In the genomic region with DNA sequence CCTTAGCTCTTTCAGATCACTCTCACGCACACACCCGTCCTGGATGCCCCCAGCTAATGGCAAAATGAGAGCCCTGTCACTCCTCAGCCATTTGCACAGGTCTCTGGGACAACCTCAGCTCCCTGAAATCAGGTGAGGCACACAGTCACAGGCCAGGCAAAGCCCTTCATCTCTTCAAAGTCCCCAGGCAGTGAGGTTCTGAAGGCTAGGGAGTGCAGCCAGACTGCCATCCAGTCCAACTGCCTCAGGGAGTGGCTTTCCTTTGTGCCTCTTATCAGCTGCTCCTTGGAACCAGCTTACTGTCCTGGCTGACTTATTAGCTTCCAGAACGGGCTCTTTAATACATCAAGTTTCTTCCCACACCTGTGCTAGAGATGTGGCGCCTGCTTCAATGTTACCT, we compare ENCODE assay signal across 14 mouse cellular contexts. TPM values are rescaled to one million over a fixed set of nuclear protein-coding genes. Genes with fewer than 3 reads are reported as not detected.
DNase-seq lines count a peak whose midpoint lies in the region; ATAC-seq lines count a peak whose summit lies in the region.
"Had no signal": no experiment of that assay in that cellular context is flagged by ENCODE, and none has a peak within 500 bp of the region (broad histone marks: within the 10 kb centered on the region; RNA-seq: fewer than 3 reads in every experiment).

No protein-coding gene starts in this region.

- no peak for DNase-seq in heart, embryonic 10.5 days (ENCODE audit: low spot score)
- DNase-seq in cerebellum, postnatal 25 days, result no peak
- DNase-seq in embryo, embryonic 11 days, result no peak
- no peak for DNase-seq in spleen, postnatal 10 days (ENCODE audit: low spot score in 2 of 2)
- DNase-seq: cerebellum, adult 9-11 months; gastrocnemius, postnatal 14 days; heart, postnatal 14 days; kidney, postnatal 4 days; left cerebral cortex, postnatal 4 days; lung, postnatal 4 days had no signal

- 0 out of 2 replicates have a peak overlapping the region, but pooled peaks have one; percentile 13 for H3K9ac ChIP-seq in heart, embryonic 12.5 days
- peak overlapping the region; percentile 15; the same call in 1 of the 2 replicates for H3K9ac ChIP-seq in hindbrain, embryonic 12.5 days
- peak overlapping the region; percentile 20 for H3K9ac ChIP-seq in liver, embryonic 12.5 days
- H3K9ac ChIP-seq in neural tube, embryonic 15.5 days (replicated peaks), result no peak overlapping the region

- no peak overlapping the region for H3K4me2 ChIP-seq in heart, embryonic 12.5 days
- H3K4me2 ChIP-seq in hindbrain, embryonic 12.5 days (replicated peaks), result no peak overlapping the region
- H3K4me2 ChIP-seq in liver, embryonic 12.5 days, result no peak overlapping the region
- 0 out of 2 replicates have a peak overlapping the region, but pooled peaks have one; percentile 1 for H3K4me2 ChIP-seq in neural tube, embryonic 15.5 days

- H3K27me3 ChIP-seq in heart, embryonic 12.5 days (replicated peaks), result no peaks in the 10 kb centered on the region
- H3K27me3 ChIP-seq in heart, embryonic 10.5 days (ENCODE audit: insufficient read depth, poor library complexity, severe bottlenecking), result no peaks in the 10 kb centered on the region
- H3K27me3 ChIP-seq in hindbrain, embryonic 12.5 days, result no peaks in the 10 kb centered on the region
- no peaks in the 10 kb centered on the region for H3K27me3 ChIP-seq in liver, embryonic 12.5 days (replicated peaks)
- no peaks in the 10 kb centered on the region for H3K27me3 ChIP-seq in neural tube, embryonic 15.5 days (replicated peaks)

- H3K9me3 ChIP-seq in heart, embryonic 12.5 days (replicated peaks), result no peaks in the 10 kb centered on the region
- no peaks in the 10 kb centered on the region for H3K9me3 ChIP-seq in heart, embryonic 10.5 days
- no peaks in the 10 kb centered on the region for H3K9me3 ChIP-seq in hindbrain, embryonic 12.5 days (replicated peaks)
- no peaks in the 10 kb centered on the region for H3K9me3 ChIP-seq in liver, embryonic 12.5 days (replicated peaks)
- no peaks in the 10 kb centered on the region for H3K9me3 ChIP-seq in neural tube, embryonic 15.5 days (replicated peaks)

- peaks cover 29% of the 10 kb centered on the region for H3K4me1 ChIP-seq in heart, embryonic 12.5 days (replicated peaks)
- peaks cover 19% of the 10 kb centered on the region for H3K4me1 ChIP-seq in heart, embryonic 10.5 days
- peaks cover 52% of the 10 kb centered on the region for H3K4me1 ChIP-seq in hindbrain, embryonic 12.5 days
- H3K4me1 ChIP-seq in liver, embryonic 12.5 days, result peaks cover 68% of the 10 kb centered on the region
- H3K4me1 ChIP-seq in neural tube, embryonic 15.5 days, result peaks cover 55% of the 10 kb centered on the region

- H3K27ac ChIP-seq in heart, embryonic 12.5 days (ENCODE audit: poor library complexity, severe bottlenecking), result no peak overlapping the region
- H3K27ac ChIP-seq in heart, embryonic 10.5 days, result no peak overlapping the region
- H3K27ac ChIP-seq in hindbrain, embryonic 12.5 days, result no peak overlapping the region
- H3K27ac ChIP-seq in liver, embryonic 12.5 days, result 0 out of 2 replicates have a peak overlapping the region, but pooled peaks have one; percentile 24
- H3K27ac ChIP-seq in neural tube, embryonic 15.5 days (replicated peaks), result no peak overlapping the region

- H3K4me3 ChIP-seq in heart, embryonic 12.5 days, result no peak overlapping the region
- no peak overlapping the region for H3K4me3 ChIP-seq in heart, embryonic 10.5 days
- no peak overlapping the region for H3K4me3 ChIP-seq in hindbrain, embryonic 12.5 days
- no peak overlapping the region for H3K4me3 ChIP-seq in liver, embryonic 12.5 days
- H3K4me3 ChIP-seq in neural tube, embryonic 15.5 days (replicated peaks), result no peak overlapping the region

- peaks cover 46% of the 10 kb centered on the region for H3K36me3 ChIP-seq in heart, embryonic 12.5 days
- H3K36me3 ChIP-seq in heart, embryonic 10.5 days, result peaks cover 52% of the 10 kb centered on the region
- peaks cover 44% of the 10 kb centered on the region for H3K36me3 ChIP-seq in hindbrain, embryonic 12.5 days
- H3K36me3 ChIP-seq in liver, embryonic 12.5 days, result peaks cover 70% of the 10 kb centered on the region
- peaks cover 32% of the 10 kb centered on the region for H3K36me3 ChIP-seq in neural tube, embryonic 15.5 days

- no peak for ATAC-seq in heart, embryonic 12.5 days (ENCODE audit: insufficient number of reproducible peaks, low FRiP score)
- ATAC-seq in hindbrain, embryonic 12.5 days (ENCODE audit: low FRiP score), result no peak
- ATAC-seq in liver, embryonic 12.5 days, result peak; percentile 48; the same call in 1 of the 2 replicates
- no peak for ATAC-seq in neural tube, embryonic 15.5 days (ENCODE audit: low FRiP score)

- WGBS in heart, embryonic 12.5 days, result 52% methylated on average over 4 of the region's 4 CpGs
- 54% methylated on average over 4 of the region's 4 CpGs for WGBS in heart, embryonic 10.5 days
- WGBS in hindbrain, embryonic 12.5 days, result 82% methylated on average over 4 of the region's 4 CpGs
- WGBS in liver, embryonic 12.5 days (ENCODE audit: insufficient replicate concordance), result 48% methylated on average over 4 of the region's 4 CpGs
- WGBS in neural tube, embryonic 15.5 days, result 72% methylated on average over 4 of the region's 4 CpGs

RNA-seq across cellular contexts. Expression of a gene that starts 6.9 kb away (rescaled TPM):
- polyA plus RNA-seq in heart, embryonic 12.5 days (2016; fragmentation: Nextera tagmentation; extraction: Ambion mirVana), result 64.2 and 66.7 TPM in 2 replicates
- polyA plus RNA-seq in heart, embryonic 10.5 days (2016; fragmentation: Nextera tagmentation; extraction: Ambion mirVana), result 72.7 and 87.6 TPM in 2 replicates
- 173 and 177 TPM in 2 replicates for polyA plus RNA-seq in hindbrain, embryonic 12.5 days (2016; fragmentation: Nextera tagmentation; extraction: Ambion mirVana)
- 88.4 and 89.9 TPM in 2 replicates for polyA plus RNA-seq in liver, embryonic 12.5 days (2016; fragmentation: Nextera tagmentation; extraction: Ambion mirVana)
- 163 and 165 TPM in 2 replicates for polyA plus RNA-seq in neural tube, embryonic 15.5 days (2015; fragmentation: Nextera tagmentation; extraction: Ambion mirVana)

RNA-seq across cellular contexts. Expression of a gene that starts 53.3 kb away (rescaled TPM):
- polyA plus RNA-seq in heart, embryonic 12.5 days (2016; fragmentation: Nextera tagmentation; extraction: Ambion mirVana), result 40.7 and 45.2 TPM in 2 replicates
- polyA plus RNA-seq in heart, embryonic 10.5 days (2016; fragmentation: Nextera tagmentation; extraction: Ambion mirVana), result 16.5 and 19.0 TPM in 2 replicates
- polyA plus RNA-seq in hindbrain, embryonic 12.5 days (2016; fragmentation: Nextera tagmentation; extraction: Ambion mirVana), result 13.1 and 16.6 TPM in 2 replicates
- polyA plus RNA-seq in liver, embryonic 12.5 days (2016; fragmentation: Nextera tagmentation; extraction: Ambion mirVana), result 6.9 and 10.0 TPM in 2 replicates
- 30.3 and 32.3 TPM in 2 replicates for polyA plus RNA-seq in neural tube, embryonic 15.5 days (2015; fragmentation: Nextera tagmentation; extraction: Ambion mirVana)
